Mouse (Mus musculus) left cerebral cortex, postnatal 4 days (tissue): ENCODE data around the gene Prr15l. TPM values are rescaled to one million over a fixed set of nuclear protein-coding genes. Genes with fewer than 3 reads are reported as not detected.

Experiments
- DNase-seq: peaks from one replicate; pipeline ENCODE4 v3.0.0-alpha.2; 2022
- intact Hi-C: fragments of 180-260 bp; cut with DNase I; formaldehyde crosslinking; loops from one replicate; pipeline ENCODE4 v1.15.1; 2025
- total RNA-seq, 2 experiments: library from RNA; stranded (reverse); gene quantifications; 2 replicates each; pipeline ENCODE4 v1.2.3; 2021

Prr15l gene
- total RNA-seq, 2 experiments from 2014 or later = not detected

- DNase-seq = no peak
- intact Hi-C loops = loop anchor here (5.0 kb wide), 1 partner anchor 45 kb away; no protein-coding TSS in a partner anchor
Observed at GRCm38 (mm10) chr11:96917415-96917814, 10.5 kb upstream of the Prr15l start.

- intact Hi-C loops = loop anchor here (5.0 kb wide), 1 partner anchor 43 kb away; no protein-coding TSS in a partner anchor
- DNase-seq = no peak
Observed at GRCm38 (mm10) chr11:96919003-96919402, 8.9 kb upstream of the Prr15l start.

- DNase-seq = no peak
- intact Hi-C loops = no loop called here
Observed at GRCm38 (mm10) chr11:96924861-96925260, 3.0 kb upstream of the Prr15l start.

GRCm38 (mm10) chr11:96925469-96926148, 2.3 kb upstream of the Prr15l start:
- intact Hi-C loops = no loop called here
- no peak for DNase-seq

- intact Hi-C loops = no loop called here
- DNase-seq = no peak
Observed at GRCm38 (mm10) chr11:96926587-96926986, 1.3 kb upstream of the Prr15l start.

- intact Hi-C loops = no loop called here
- DNase-seq = no peak
Observed at GRCm38 (mm10) chr11:96928691-96929090, 787 bp downstream of the Prr15l start.

GRCm38 (mm10) chr11:96929096-96929765, 1.3 kb downstream of the Prr15l start:
- DNase-seq = no peak
- intact Hi-C loops = no loop called here

- intact Hi-C loops = no loop called here
- no peak for DNase-seq
Observed at GRCm38 (mm10) chr11:96929766-96930331, 1.9 kb downstream of the Prr15l start.

- intact Hi-C loops = no loop called here
- DNase-seq = no peak
Observed at GRCm38 (mm10) chr11:96931327-96932062, 3.6 kb downstream of the Prr15l start.

GRCm38 (mm10) chr11:96933562-96934276, 5.8 kb downstream of the Prr15l start:
- no peak for DNase-seq
- intact Hi-C loops = no loop called here

- DNase-seq = peak; percentile 32
- intact Hi-C loops = no loop called here
Observed at GRCm38 (mm10) chr11:96934921-96935356, 7.0 kb downstream of the Prr15l start.

- intact Hi-C loops = no loop called here
- DNase-seq = no peak
Observed at GRCm38 (mm10) chr11:96935872-96936650, 8.2 kb downstream of the Prr15l start.

GRCm38 (mm10) chr11:96937549-96938425, 9.9 kb downstream of the Prr15l start:
- intact Hi-C loops = no loop called here
- peak; percentile 42 for DNase-seq

GRCm38 (mm10) chr11:96938426-96938800, 10.5 kb downstream of the Prr15l start:
- no peak for DNase-seq
- intact Hi-C loops = no loop called here

GRCm38 (mm10) chr11:96940578-96941465, 12.9 kb downstream of the Prr15l start:
- intact Hi-C loops = no loop called here
- DNase-seq = no peak

GRCm38 (mm10) chr11:96941989-96942590, 14.2 kb downstream of the Prr15l start:
- DNase-seq = no peak
- intact Hi-C loops = no loop called here

- DNase-seq = peak; percentile 90
- intact Hi-C loops = no loop called here
Observed at GRCm38 (mm10) chr11:96943746-96944304, 15.9 kb downstream of the Prr15l start, which contains the start of gene Pnpo. Gene Pnpo (minus strand): TSS chr11:96943986.
